Mouse (Mus musculus) embryonic stem cell, embryonic (primary cell): ENCODE data around the gene Esam.

ENCODE experiments used
- CTCF ChIA-PET, 4 experiments: fragments of 300-600 bp in 2 of 4; fragments of 350-600 bp in 2 of 4; sonication (Branson Sonifier 250); formaldehyde crosslinking; loops; one replicate each; lab custom pipeline; 2022; ENCODE audit warnings: inconsistent platforms in 2 of 4; lab: Charles Lee
- POLR2A ChIA-PET, 4 experiments: fragments of 300-600 bp in 2 of 4; fragments of 350-600 bp in 2 of 4; sonication (Branson Sonifier 250); formaldehyde crosslinking; loops; one replicate each; lab custom pipeline; 2022; ENCODE audit warnings: antibody characterized with exemption in 4 of 4, inconsistent platforms in 1 of 4; lab: Charles Lee

The Esam gene

DNA sequence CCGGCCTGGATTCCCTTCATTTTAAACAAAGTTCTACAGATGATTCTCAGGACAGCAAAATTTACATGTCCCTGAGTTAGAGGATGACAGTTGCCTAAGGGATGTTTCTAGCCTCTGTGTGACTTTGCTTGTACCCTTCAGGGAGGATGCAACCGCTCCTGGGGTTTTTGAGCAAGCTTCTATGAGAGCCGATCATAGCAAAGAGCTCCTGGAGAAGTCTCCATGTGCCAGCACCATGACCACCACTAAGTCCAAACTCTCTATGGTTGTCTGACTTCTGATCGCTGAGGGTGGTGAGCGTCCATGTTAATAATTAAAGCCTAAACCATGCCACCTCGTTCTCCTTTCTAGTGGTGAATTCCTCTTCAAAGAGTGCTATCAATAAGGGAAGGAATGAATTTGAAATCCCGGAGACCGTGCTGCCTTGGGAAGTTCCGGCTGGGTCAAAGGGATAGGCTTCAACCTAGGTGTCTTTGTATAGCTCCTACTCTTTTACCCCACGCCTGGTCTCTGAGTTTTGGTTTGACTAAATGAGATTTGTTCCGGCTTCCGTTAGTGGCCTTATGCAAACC, 16.1 kb downstream of the Esam start:
- POLR2A ChIA-PET: interaction anchor here in 2 of 4 experiments (0.6 to 5.1 kb wide), 4 partner anchors 15 to 88 kb away, joined by 3 to 36 read pairs (median 10); partner anchors contain the start of gene Esam (in 1 of the 2)
- CTCF ChIA-PET: interaction anchor here in 3 of 4 experiments (0.5 to 2.4 kb wide), 11 partner anchors 13 to 327 kb away, joined by 3 to 11 read pairs (median 4); partner anchors contain the start of gene Esam (in 1 of the 3)

- POLR2A ChIA-PET: interaction anchor here (0.6 to 5.1 kb wide), 11 partner anchors 11 to 217 kb away, joined by 3 to 36 read pairs (median 3); partner anchors contain the start of genes Esam (in 1 of the 4) and Msantd2 (in 1 of the 4)
- CTCF ChIA-PET: interaction anchor here (0.6 to 2.4 kb wide), 37 partner anchors 8 to 570 kb away, joined by 3 to 18 read pairs (median 4); partner anchors contain the start of genes Esam (in 1 of the 4) and Robo3 (in 1 of the 4)
Observed at GRCm38 (mm10) chr9:37544447-37545165, 16.7 kb downstream of the Esam start.

GRCm38 (mm10) chr9:37545166-37545610, 17.3 kb downstream of the Esam start:
- CTCF ChIA-PET: interaction anchor here (0.6 to 2.4 kb wide), 35 partner anchors 9 to 571 kb away, joined by 3 to 18 read pairs (median 4); partner anchors contain the start of gene Robo3 (in 1 of the 4)
- POLR2A ChIA-PET: interaction anchor here (0.6 to 5.1 kb wide), 10 partner anchors 12 to 217 kb away, joined by 3 to 36 read pairs (median 3); partner anchors contain the start of genes Esam (in 1 of the 4) and Msantd2 (in 1 of the 4)

GRCm38 (mm10) chr9:37545847-37546452, 18.1 kb downstream of the Esam start:
- POLR2A ChIA-PET: interaction anchor here in 3 of 4 experiments (0.5 to 5.1 kb wide), 8 partner anchors 13 to 111 kb away, joined by 3 to 36 read pairs (median 4); partner anchors contain the start of genes Esam (in 1 of the 3), Msantd2 (in 1 of the 3) and Tbrg1 (in 1 of the 3)

GRCm38 (mm10) chr9:37546889-37547288, 19.0 kb downstream of the Esam start:
- ChIA-PET CTCF (interaction anchor here (0.6 to 1.8 kb wide), 14 partner anchors 15 to 297 kb away, joined by 3 to 13 read pairs (median 4); no protein-coding TSS in a partner anchor), POLR2A (interaction anchor here in 1 of 4 experiments (0.7 to 1.6 kb wide), 3 partner anchors 20 to 110 kb away, joined by 3 to 6 read pairs (median 5); partner anchors contain the start of gene Tbrg1)

More at GRCm38 (mm10) chr9:37545847-37546452, 18.1 kb downstream of the Esam start:
- CTCF ChIA-PET: interaction anchor here (0.7 to 2.4 kb wide), 22 partner anchors 9 to 296 kb away, joined by 3 to 18 read pairs (median 4); partner anchors contain the start of gene Robo3 (in 1 of the 4)

- POLR2A ChIA-PET: interaction anchor here in 1 of 4 experiments (0.6 to 1.2 kb wide), 3 partner anchors 73 to 117 kb away, joined by 3 read pairs; no protein-coding TSS in a partner anchor
- CTCF ChIA-PET: interaction anchor here in 1 of 4 experiments (0.7 kb wide), 1 partner anchor 19 kb away, joined by 3 read pairs; no protein-coding TSS in a partner anchor
Observed at GRCm38 (mm10) chr9:37550435-37550834, 22.6 kb downstream of the Esam start.

GRCm38 (mm10) chr9:37551751-37552531, 24.1 kb downstream of the Esam start:
- POLR2A ChIA-PET: interaction anchor here in 1 of 4 experiments (1.0 to 1.2 kb wide), 3 partner anchors 10 to 62 kb away, joined by 3 to 4 read pairs (median 4); partner anchors contain the start of gene Spa17
- CTCF ChIA-PET: interaction anchor here in 1 of 4 experiments (0.5 kb wide), 1 partner anchor 63 kb away, joined by 7 read pairs; the partner anchor contains the start of gene Msantd2

- CTCF ChIA-PET: interaction anchor here in 1 of 4 experiments (0.5 kb wide), 1 partner anchor 64 kb away, joined by 7 read pairs; the partner anchor contains the start of gene Msantd2
- POLR2A ChIA-PET: interaction anchor here in 1 of 4 experiments (1.0 to 1.2 kb wide), 3 partner anchors 10 to 61 kb away, joined by 3 to 4 read pairs (median 4); partner anchors contain the start of gene Spa17
Observed at GRCm38 (mm10) chr9:37552536-37553293, 24.8 kb downstream of the Esam start, which contains the start of gene Nrgn. TSS of gene Nrgn (minus strand) at chr9:37552904.

GRCm38 (mm10) chr9:37554279-37554678, 26.4 kb downstream of the Esam start:
- POLR2A ChIA-PET: interaction anchor here in 1 of 4 experiments (0.9 kb wide), 1 partner anchor 99 kb away, joined by 3 read pairs; no protein-coding TSS in a partner anchor
- CTCF ChIA-PET: interaction anchor here in 3 of 4 experiments (0.6 to 0.9 kb wide), 3 partner anchors 9 to 145 kb away, joined by 3 to 5 read pairs (median 3); no protein-coding TSS in a partner anchor

GRCm38 (mm10) chr9:37554838-37555748, 27.2 kb downstream of the Esam start, which contains the start of gene Siae:
TSS of gene Siae (plus strand) at chr9:37555698.
- ChIA-PET POLR2A (interaction anchor here in 2 of 4 experiments (0.6 to 1.0 kb wide), 3 partner anchors 7 to 100 kb away, joined by 3 read pairs; no protein-coding TSS in a partner anchor), CTCF (interaction anchor here in 2 of 4 experiments (0.7 to 0.9 kb wide), 2 partner anchors 10 kb away, joined by 3 to 5 read pairs; no protein-coding TSS in a partner anchor)

DNA sequence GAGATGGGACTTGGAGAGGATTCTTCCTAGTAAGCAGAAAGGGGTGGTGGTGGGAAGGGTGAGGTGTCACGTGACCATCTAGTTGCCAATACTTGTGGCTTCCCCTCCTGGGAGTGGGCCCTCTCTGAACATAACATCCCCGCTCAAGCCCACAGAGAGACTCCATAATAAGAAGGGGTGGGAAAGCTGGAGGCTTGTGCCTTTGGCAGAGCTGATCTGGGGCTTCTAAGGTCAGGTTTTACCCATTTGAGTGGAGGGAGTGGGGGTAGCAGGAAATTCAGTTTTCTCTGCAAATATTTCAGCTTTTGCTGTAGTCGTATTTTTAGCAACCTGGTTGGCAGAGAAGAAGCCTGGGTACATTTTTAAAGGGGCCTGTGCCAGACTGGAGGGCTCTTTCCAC, 28.5 kb downstream of the Esam start:
- CTCF ChIA-PET: interaction anchor here in 1 of 4 experiments (1.1 kb wide), 1 partner anchor 11 kb away, joined by 4 read pairs; no protein-coding TSS in a partner anchor
- POLR2A ChIA-PET: interaction anchor here in 1 of 4 experiments (1.0 to 1.1 kb wide), 2 partner anchors 9 to 14 kb away, joined by 3 read pairs; no protein-coding TSS in a partner anchor

DNA sequence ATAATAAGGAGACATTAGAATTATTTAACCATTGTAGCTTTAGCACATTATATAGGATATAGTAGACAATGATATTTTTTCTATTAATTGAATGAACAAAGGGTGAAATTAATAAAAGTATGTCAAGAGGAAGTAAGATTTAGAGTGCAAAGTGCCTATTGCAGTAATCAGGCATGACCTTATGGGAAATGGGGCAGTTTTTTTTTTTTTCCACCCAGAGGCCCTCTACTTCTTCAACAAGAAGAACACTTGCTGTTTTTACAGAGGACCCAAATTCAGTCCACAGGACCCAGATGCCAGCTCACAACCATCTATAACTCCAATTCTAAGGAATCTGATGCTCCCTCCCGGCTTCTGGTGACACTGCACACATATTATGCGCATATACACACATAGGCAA, 32.7 kb downstream of the Esam start:
- ChIA-PET CTCF (no interaction called here), POLR2A (interaction anchor here in 1 of 4 experiments (1.5 kb wide), 1 partner anchor 70 kb away, joined by 3 read pairs; no protein-coding TSS in a partner anchor)

GRCm38 (mm10) chr9:37563805-37564204, 35.9 kb downstream of the Esam start:
- POLR2A ChIA-PET: interaction anchor here in 1 of 4 experiments (0.7 kb wide), 1 partner anchor 138 kb away, joined by 3 read pairs; no protein-coding TSS in a partner anchor

DNA sequence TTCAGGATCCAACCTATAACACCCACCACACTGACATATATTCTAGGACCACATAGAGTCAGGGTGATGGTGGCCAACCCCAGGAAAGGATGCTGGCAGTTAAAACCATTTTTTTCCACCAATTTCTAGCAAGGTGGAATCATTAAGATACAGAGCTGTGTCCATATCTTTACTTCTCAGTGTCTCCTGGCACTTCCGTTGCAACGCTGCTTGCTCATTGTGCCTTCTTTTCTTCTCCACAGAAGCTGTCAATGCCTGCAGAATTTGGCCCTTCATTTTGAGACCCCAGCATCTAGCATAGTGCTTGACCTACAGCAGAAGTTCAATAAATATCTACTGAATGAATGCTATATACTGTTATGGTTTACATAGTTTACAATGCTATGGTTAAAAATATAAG, 39.1 kb downstream of the Esam start:
- ChIA-PET CTCF (no interaction called here), POLR2A (no interaction called here)

More at GRCm38 (mm10) chr9:37563805-37564204, 35.9 kb downstream of the Esam start:
- CTCF ChIA-PET: no interaction called here
